Mouse (Mus musculus): ENCODE measurements around the gene Ppp4r4. TPM values are rescaled to one million over a fixed set of nuclear protein-coding genes. Genes with fewer than 3 reads are reported as not detected.

The Ppp4r4 gene
- polyA plus RNA-seq, 1 experiment from 2014 or later: 1.7 TPM

DNA sequence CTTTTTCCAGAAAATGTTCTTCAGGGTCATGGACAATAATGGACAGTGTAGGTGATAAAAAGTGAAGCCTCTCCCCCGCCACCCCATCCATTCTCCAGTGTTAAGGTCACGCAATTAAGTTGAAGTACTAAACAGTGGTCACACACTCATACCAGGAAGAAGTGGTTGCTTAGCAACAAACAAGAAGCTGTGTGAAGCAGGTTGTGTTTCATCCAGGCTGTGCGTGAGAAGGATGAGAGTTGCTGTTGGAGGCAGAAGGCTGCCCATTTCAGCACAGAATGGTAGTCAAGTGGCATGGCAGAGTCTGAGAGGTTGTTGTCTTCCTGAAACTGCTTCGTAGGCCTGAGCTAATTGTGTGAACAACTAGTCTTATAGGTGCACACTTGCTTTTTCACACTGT, 23.7 kb upstream of the Ppp4r4 start:
- Histone ChIP-seq H3K9me3 (no peaks in the 10 kb centered on the region), H3K4me3 (no peak overlapping the region), H3K27ac (no peak overlapping the region), H3K4me1 (replicated peaks) (peaks cover 14% of the 10 kb centered on the region), H3K27me3 (ENCODE audit: insufficient read depth, poor library complexity, severe bottlenecking) (no peaks in the 10 kb centered on the region), H3K36me3 (no peaks in the 10 kb centered on the region)
- WGBS: 70% methylated on average over 4 of the region's 4 CpGs
- DNase-seq (ENCODE audit: low spot score): no peak

DNA sequence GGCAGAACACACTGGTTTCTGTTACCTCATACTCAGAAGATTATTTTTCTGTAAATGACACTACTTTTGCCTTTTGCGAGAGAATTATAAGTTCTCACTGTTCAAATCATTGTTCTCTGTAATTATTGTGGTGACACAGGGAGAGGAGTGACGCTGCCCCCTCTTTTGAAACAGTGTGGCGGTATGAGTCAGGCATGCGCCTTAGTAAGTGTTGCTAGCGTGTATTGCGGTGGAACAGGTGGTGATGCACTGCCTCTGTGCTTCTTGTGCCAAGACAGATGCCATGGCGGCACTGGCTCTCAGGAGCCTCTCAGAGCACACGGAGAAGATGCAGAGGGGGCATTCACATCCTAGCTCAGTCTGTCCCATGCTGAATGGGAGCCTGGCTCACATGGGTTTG, 22.2 kb upstream of the Ppp4r4 start:
- Histone ChIP-seq H3K27ac (no peak overlapping the region), H3K4me3 (no peak overlapping the region), H3K4me1 (replicated peaks) (peaks cover 27% of the 10 kb centered on the region), H3K27me3 (ENCODE audit: insufficient read depth, poor library complexity, severe bottlenecking) (no peaks in the 10 kb centered on the region), H3K36me3 (no peaks in the 10 kb centered on the region), H3K9me3 (no peaks in the 10 kb centered on the region)
- DNase-seq (ENCODE audit: low spot score): no peak
- WGBS: 89% methylated on average over 8 of the region's 8 CpGs

DNA sequence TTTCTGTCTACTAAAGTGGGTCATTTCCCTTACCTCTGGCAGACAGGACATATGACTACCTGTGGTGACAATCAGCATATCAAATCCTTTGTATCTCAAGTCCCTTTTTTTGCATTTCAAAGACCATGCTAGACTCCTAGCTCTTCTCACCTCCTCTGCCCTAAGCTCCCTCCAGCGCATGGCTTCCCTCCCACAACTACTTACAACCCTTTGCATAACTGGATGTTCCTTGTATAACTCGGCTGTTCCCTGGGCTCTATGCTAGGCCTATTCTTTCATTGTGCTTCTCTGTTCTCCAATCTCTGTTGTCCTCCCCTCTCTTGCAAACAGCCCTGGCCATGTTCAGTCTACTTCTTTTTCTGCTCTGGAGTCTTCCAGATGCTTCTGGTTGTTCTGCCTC, 20.5 kb upstream of the Ppp4r4 start:
- peaks cover 30% of the 10 kb centered on the region for H3K4me1 ChIP-seq (replicated peaks)
- no peaks in the 10 kb centered on the region for H3K9me3 ChIP-seq
- H3K27ac ChIP-seq: no peak overlapping the region
- 54% methylated on average over 2 of the region's 2 CpGs for whole genome bisulfite sequencing
- no peaks in the 10 kb centered on the region for H3K27me3 ChIP-seq (ENCODE audit: insufficient read depth, poor library complexity, severe bottlenecking)
- H3K4me3 ChIP-seq: no peak overlapping the region
- H3K36me3 ChIP-seq: no peaks in the 10 kb centered on the region
- no peak for DNase-seq (ENCODE audit: low spot score)

DNA sequence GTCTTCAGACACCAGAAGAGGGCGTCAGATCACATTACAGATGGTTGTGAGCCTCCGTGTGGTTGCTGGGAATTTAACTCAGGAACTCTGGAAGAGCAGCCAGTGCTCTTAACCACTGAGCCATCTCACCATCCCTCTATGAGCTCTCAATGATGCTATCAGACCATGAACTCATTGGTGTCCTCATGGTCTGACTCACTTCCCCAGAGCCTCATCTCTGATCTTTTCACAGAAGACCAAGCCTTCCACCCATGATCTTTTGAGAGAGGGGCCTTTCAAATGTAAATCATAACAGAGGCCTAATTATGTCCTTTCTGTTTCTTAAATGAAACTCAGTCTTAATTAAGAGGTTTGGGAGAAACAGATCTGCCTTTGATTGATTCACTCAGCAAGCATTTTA, 19.0 kb upstream of the Ppp4r4 start:
- H3K27me3 ChIP-seq (ENCODE audit: insufficient read depth, poor library complexity, severe bottlenecking): no peaks in the 10 kb centered on the region
- WGBS: 76% methylated on average over 2 of the region's 2 CpGs
- H3K9me3 ChIP-seq: no peaks in the 10 kb centered on the region
- H3K27ac ChIP-seq: no peak overlapping the region
- no peaks in the 10 kb centered on the region for H3K36me3 ChIP-seq
- H3K4me1 ChIP-seq (replicated peaks): peaks cover 30% of the 10 kb centered on the region
- no peak overlapping the region for H3K4me3 ChIP-seq
- DNase-seq (ENCODE audit: low spot score): no peak

DNA sequence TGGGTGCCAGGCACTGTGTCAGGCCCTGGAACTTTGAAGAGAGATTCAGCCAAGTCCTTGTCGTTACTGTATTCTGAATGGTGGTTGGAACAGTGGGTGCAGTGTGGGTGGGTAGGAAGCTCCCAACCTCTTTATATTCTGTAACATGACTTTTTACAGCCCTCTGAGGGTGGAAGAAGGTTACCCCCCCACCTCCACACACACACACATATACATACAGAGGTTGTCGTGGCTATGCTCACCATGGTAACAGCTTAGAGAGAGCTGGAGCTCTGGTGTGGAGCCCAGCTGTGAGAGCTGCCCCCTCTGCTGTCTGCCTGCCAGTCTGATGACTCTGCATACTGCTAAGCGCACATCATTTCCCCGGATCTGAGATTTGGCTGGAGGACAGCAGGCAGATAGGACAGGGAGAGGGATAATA, 18.6 kb upstream of the Ppp4r4 start:
- no peak overlapping the region for H3K27ac ChIP-seq
- H3K36me3 ChIP-seq: no peaks in the 10 kb centered on the region
- no peaks in the 10 kb centered on the region for H3K27me3 ChIP-seq (ENCODE audit: insufficient read depth, poor library complexity, severe bottlenecking)
- peak; percentile 31 for DNase-seq (ENCODE audit: low spot score)
- H3K4me3 ChIP-seq: no peak overlapping the region
- peaks cover 26% of the 10 kb centered on the region for H3K4me1 ChIP-seq (replicated peaks)
- no peaks in the 10 kb centered on the region for H3K9me3 ChIP-seq
- WGBS: 25% methylated on average over 4 of the region's 4 CpGs

DNA sequence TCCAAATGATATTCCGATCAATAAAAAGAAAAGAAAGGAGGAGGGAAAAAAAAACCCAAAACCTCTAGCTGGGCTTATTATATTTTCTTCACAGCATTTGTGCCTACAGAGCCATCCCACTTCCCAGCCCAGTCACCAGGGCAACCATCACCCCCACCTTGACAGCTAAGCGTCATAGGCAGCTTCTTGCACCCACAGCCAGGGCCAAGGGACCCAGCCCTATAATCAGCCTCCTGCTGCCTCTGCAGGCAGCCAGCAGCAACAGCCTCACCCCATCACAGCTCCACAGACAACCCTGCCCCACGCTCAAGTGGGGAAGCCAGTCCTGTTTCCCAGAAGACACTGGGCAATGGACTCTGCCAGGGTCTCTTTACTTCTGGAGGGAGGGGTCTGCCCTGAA, 17.7 kb upstream of the Ppp4r4 start:
- Histone ChIP-seq H3K4me1 (replicated peaks) (peaks cover 22% of the 10 kb centered on the region), H3K27me3 (ENCODE audit: insufficient read depth, poor library complexity, severe bottlenecking) (no peaks in the 10 kb centered on the region), H3K27ac (0 out of 2 replicates have a peak overlapping the region, but pooled peaks have one; percentile 45), H3K4me3 (no peak overlapping the region), H3K9me3 (no peaks in the 10 kb centered on the region), H3K36me3 (no peaks in the 10 kb centered on the region)
- no peak for DNase-seq (ENCODE audit: low spot score)
- 70% methylated on average over 3 of the region's 3 CpGs for WGBS

DNA sequence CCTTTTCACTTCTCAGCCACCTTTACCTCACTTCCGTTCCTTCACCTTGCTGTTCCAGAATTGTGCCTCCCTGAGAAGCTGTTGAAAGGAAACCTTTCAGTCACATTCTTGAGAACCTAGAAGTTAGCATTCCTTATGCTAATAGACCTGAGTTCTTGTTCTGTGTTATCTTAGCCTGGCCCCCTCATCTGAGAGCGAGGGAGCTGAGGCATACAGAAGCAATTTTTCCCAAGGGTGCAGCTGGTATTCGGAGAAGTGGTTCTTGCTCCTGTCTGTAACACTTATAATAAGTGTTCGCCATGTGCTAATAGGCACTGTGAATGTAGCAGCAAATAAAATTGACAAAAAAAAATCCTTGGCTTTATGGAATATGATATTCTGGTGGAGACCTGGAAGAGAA, 16.4 kb upstream of the Ppp4r4 start:
- H3K4me1 ChIP-seq (replicated peaks): peaks cover 22% of the 10 kb centered on the region

DNA sequence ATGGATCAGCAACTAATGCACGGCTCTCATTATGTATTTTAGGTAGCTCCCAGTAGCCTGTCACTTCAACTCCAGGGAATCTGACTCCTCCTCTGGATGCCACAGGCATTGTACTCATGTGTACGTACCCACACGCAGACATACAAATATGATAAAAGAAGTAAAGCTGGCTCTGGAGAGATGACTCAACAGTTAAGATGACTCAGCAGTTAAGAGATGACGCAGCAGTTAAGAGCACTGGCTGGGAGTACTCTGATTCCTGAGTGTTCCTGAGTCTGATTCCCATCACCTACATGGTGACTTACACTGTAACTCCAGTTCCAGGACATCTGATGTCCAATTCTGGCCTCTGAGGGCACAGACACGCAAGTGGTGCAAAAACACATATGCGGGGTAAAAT, 13.4 kb upstream of the Ppp4r4 start:
- 90% methylated on average over 6 of the region's 6 CpGs for WGBS
- H3K4me1 ChIP-seq (replicated peaks): peaks cover 14% of the 10 kb centered on the region
- H3K4me3 ChIP-seq: no peak overlapping the region
- no peak overlapping the region for H3K27ac ChIP-seq
- no peak for DNase-seq (ENCODE audit: low spot score)
- H3K36me3 ChIP-seq: no peaks in the 10 kb centered on the region
- H3K9me3 ChIP-seq: no peaks in the 10 kb centered on the region
- no peaks in the 10 kb centered on the region for H3K27me3 ChIP-seq (ENCODE audit: insufficient read depth, poor library complexity, severe bottlenecking)

More for the DNA sequence above, 16.4 kb upstream of the Ppp4r4 start:
- H3K4me3 ChIP-seq: no peak overlapping the region
- no peaks in the 10 kb centered on the region for H3K9me3 ChIP-seq
- WGBS: 82% methylated on average over 4 of the region's 4 CpGs
- H3K36me3 ChIP-seq: no peaks in the 10 kb centered on the region
- no peaks in the 10 kb centered on the region for H3K27me3 ChIP-seq (ENCODE audit: insufficient read depth, poor library complexity, severe bottlenecking)
- DNase-seq (ENCODE audit: low spot score): no peak
- no peak overlapping the region for H3K27ac ChIP-seq

DNA sequence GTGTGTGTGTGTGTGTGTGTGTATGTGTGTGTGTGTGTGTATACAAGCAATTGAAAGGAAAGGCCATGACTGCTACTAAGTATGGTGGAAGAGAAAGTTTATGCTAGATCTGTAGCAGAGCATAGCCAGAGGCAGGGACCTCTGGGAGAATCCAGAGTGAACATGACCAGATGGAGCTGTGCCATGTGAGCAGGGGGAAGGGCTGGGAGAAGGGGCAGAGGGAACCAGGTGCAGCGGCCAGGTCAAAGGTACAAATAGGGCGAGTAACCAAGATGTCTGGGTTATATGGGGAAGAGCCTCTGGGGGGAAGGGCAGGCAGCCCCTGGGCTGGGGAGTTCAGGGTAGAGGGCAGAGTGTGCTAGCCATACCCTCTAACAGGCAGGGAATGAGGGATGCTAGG, 1.5 kb upstream of the Ppp4r4 start:
- H3K27me3 ChIP-seq (ENCODE audit: insufficient read depth, poor library complexity, severe bottlenecking): peaks cover 15% of the 10 kb centered on the region
- no peaks in the 10 kb centered on the region for H3K9me3 ChIP-seq
- no peak overlapping the region for H3K27ac ChIP-seq
- no peak overlapping the region for H3K4me3 ChIP-seq
- no peak for DNase-seq (ENCODE audit: low spot score)
- peaks cover 12% of the 10 kb centered on the region for H3K4me1 ChIP-seq (replicated peaks)
- no peaks in the 10 kb centered on the region for H3K36me3 ChIP-seq
- 79% methylated on average over 2 of the region's 2 CpGs for WGBS

DNA sequence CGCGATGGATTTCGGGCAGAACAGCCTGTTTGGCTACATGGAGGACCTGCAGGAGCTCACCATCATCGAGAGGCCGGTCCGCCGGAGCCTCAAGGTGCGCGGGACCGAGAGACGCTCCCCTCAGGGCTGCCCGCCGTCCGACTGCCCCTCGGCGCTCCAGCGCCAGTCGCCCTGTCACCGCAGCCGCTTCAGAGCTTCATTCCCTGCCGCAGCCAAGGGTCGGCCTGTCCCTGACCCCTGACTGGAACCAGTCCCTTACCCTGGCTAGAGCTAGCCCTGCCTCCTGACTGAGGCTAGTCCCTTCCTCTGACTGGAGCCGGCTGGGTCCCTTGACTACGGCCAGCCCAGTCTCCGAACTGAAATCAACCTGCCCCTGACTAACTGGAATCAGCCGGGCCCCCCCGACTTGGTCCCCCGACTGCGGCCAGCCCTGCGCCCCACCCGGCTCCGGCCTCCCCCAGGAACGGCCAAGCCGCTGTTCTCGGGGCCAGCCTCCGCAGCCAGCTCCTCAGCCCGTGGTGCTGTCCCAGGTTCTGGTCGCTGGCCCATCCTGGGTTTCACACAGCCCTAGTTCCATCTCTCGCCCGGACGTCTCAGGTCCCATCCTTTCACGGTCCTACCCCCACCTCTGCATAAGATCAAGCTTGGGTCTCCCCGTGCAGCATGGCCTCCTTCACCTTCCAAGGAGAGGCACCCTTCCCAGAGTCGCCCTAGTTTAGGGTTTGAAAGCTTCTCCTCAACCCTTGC, 739 bp downstream of the Ppp4r4 start:
- 2% methylated on average over 44 of the region's 44 CpGs for WGBS
- peaks cover 16% of the 10 kb centered on the region for H3K4me1 ChIP-seq (replicated peaks)
- H3K27me3 ChIP-seq (ENCODE audit: insufficient read depth, poor library complexity, severe bottlenecking): peaks cover 15% of the 10 kb centered on the region
- peak overlapping the region; percentile 73 for H3K4me3 ChIP-seq
- H3K9me3 ChIP-seq: no peaks in the 10 kb centered on the region
- DNase-seq (ENCODE audit: low spot score): no peak
- H3K36me3 ChIP-seq: no peaks in the 10 kb centered on the region
- H3K27ac ChIP-seq: peak overlapping the region; percentile 86

DNA sequence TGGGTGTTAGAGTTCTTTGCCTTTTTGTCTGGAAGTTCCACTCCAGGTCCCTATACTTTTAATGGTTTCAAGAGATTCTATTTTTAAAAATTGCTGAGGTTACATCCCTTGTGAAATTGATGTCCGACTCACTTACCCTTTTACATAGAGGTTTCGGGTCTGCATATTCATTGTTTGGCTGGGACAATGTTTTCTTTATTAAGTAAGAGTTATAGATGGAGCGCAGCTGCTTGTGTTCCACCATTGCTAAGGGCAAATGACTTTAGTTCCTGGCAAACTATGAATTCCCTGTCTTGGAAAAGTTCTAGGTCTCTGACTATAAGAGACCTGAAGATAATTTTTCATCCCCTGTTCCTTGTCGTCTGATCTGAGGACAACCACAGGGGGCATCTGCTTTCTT, 8.3 kb downstream of the Ppp4r4 start:
- Histone ChIP-seq H3K27me3 (ENCODE audit: insufficient read depth, poor library complexity, severe bottlenecking) (no peaks in the 10 kb centered on the region), H3K4me3 (no peak overlapping the region), H3K36me3 (no peaks in the 10 kb centered on the region), H3K4me1 (replicated peaks) (peaks cover 4% of the 10 kb centered on the region; the same call in 1 of the 2 replicates), H3K27ac (no peak overlapping the region), H3K9me3 (no peaks in the 10 kb centered on the region)
- DNase-seq (ENCODE audit: low spot score): no peak
- 74% methylated on average over 4 of the region's 4 CpGs for WGBS

DNA sequence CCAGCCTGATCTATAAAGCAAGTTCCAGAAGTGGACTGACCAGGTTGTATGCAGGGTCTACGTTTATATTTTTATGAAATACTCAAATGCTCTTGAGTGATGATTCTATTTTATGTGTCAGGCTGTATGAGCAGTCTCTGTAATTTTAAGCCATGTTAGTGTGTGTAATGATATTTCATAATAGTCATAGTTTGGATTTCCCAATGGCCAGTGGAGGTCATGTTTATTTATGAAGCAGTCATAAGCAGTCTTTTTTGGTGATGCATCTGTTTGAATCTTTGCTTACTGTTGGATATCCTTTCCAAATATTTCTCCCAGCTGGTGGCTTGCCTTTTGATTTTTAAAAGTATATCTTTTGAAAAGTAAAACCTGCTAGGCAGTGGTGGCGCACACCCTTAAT, 11.3 kb downstream of the Ppp4r4 start:
- no peaks in the 10 kb centered on the region for H3K9me3 ChIP-seq
- DNase-seq (ENCODE audit: low spot score): no peak
- H3K4me1 ChIP-seq (replicated peaks): peaks cover 5% of the 10 kb centered on the region; the same call in 1 of the 2 replicates
- H3K4me3 ChIP-seq: no peak overlapping the region
- H3K27ac ChIP-seq: no peak overlapping the region
- no peaks in the 10 kb centered on the region for H3K27me3 ChIP-seq (ENCODE audit: insufficient read depth, poor library complexity, severe bottlenecking)
- H3K36me3 ChIP-seq: no peaks in the 10 kb centered on the region
- 94% methylated on average over 2 of the region's 2 CpGs for WGBS

DNA sequence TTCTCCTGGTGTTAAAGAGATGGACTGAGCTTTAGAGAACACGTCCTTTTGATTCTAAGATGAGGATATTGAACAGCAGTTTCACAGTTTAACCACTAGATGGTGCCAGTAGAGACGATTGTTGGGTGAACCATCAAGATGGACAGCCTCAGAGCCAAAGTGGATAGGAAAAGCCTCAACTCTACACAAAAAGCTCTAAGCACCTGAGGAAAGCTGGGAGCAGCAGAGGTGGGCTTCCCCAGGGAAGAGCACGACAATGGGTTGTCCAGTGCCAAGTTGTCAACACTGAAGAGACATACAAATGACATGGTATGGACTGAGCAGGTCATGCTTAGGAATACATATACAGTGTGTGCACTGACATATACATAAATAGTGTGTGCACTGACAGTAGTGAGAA, 12.1 kb downstream of the Ppp4r4 start:
- H3K9me3 ChIP-seq: no peaks in the 10 kb centered on the region
- H3K4me1 ChIP-seq (replicated peaks): peaks cover 5% of the 10 kb centered on the region; the same call in 1 of the 2 replicates
- H3K36me3 ChIP-seq: no peaks in the 10 kb centered on the region
- no peaks in the 10 kb centered on the region for H3K27me3 ChIP-seq (ENCODE audit: insufficient read depth, poor library complexity, severe bottlenecking)
- H3K27ac ChIP-seq: no peak overlapping the region
- no peak overlapping the region for H3K4me3 ChIP-seq
- 4% methylated on average over 3 of the region's 3 CpGs for WGBS
- DNase-seq (ENCODE audit: low spot score): peak; percentile 6

DNA sequence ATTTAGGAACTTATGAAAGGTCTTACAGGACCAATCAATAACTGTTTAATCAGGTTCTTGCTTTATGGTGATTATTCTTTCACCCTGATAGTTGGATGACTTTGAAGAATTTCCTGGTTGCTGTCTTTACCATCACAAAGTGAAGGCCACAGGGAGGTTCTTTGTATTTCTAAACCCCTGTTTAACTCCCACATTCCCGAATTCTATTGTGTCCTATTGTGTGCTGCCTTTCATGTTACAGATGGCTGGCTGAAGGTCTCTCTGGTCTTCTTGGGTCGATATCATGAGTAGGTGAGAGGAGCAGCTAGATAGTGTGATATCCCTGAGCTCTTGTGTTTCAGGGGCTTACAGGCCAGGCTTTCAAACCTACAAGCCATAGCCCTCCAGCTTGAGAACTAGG, 15.4 kb downstream of the Ppp4r4 start:
- no peak for DNase-seq (ENCODE audit: low spot score)
- Histone ChIP-seq H3K9me3 (no peaks in the 10 kb centered on the region), H3K27ac (no peak overlapping the region), H3K4me1 (replicated peaks) (peaks cover 5% of the 10 kb centered on the region; the same call in 1 of the 2 replicates), H3K4me3 (no peak overlapping the region), H3K27me3 (ENCODE audit: insufficient read depth, poor library complexity, severe bottlenecking) (no peaks in the 10 kb centered on the region), H3K36me3 (no peaks in the 10 kb centered on the region)
- 23% methylated on average over 2 of the region's 2 CpGs for WGBS

Data from hindbrain, embryonic 10.5 days (tissue).